Mouse (Mus musculus) neural tube, embryonic 13.5 days (tissue): Measurements from ENCODE around the gene Idua. TPM values are rescaled to one million over a fixed set of nuclear protein-coding genes. Genes with fewer than 3 reads are reported as not detected.
A peak's percentile ranks its signal among the peaks of the same experiment; 100 is the strongest.

Experiments used
- ATAC-seq: fragments of 200-750 bp; cut with Nextera tagmentation; 2 replicates; pipeline ENCODE4 v1.8.0; 2017; ENCODE audit warnings: low read depth, mild to moderate bottlenecking, moderate TSS enrichment, moderate library complexity
- H3K27ac ChIP-seq: fragments of 300-500 bp; sonication (generic); replicated peaks from 2 replicates; pipeline ENCODE4 v1.5.1; 2015; ENCODE audit warnings: moderate library complexity, mild to moderate bottlenecking, inconsistent platforms
- H3K27me3 ChIP-seq: fragments of 300-500 bp; sonication (generic); 2 replicates; pipeline ENCODE4 v1.6.1; 2015; ENCODE audit warnings: mild to moderate bottlenecking, inconsistent platforms
- H3K36me3 ChIP-seq: fragments of 300-500 bp; sonication (generic); 2 replicates; pipeline ENCODE4 v1.6.1; 2015; ENCODE audit warnings: mild to moderate bottlenecking, inconsistent platforms
- H3K4me1 ChIP-seq: fragments of 300-500 bp; sonication (generic); replicated peaks from 2 replicates; pipeline ENCODE4 v1.6.1; 2015; ENCODE audit warnings: inconsistent platforms
- H3K4me2 ChIP-seq: fragments of 300-500 bp; sonication (generic); 2 replicates; pipeline ENCODE4 v1.6.1; 2015; ENCODE audit warnings: inconsistent platforms, mild to moderate bottlenecking, moderate library complexity
- H3K4me3 ChIP-seq: fragments of 300-500 bp; sonication (generic); 2 replicates; pipeline ENCODE4 v1.5.1; 2015; ENCODE audit warnings: mild to moderate bottlenecking, inconsistent platforms
- H3K9ac ChIP-seq: fragments of 300-500 bp; sonication (generic); 2 replicates; pipeline ENCODE4 v1.6.1; 2015; ENCODE audit warnings: moderate library complexity, mild to moderate bottlenecking, inconsistent platforms
- H3K9me3 ChIP-seq: fragments of 300-500 bp; sonication (generic); 2 replicates; pipeline ENCODE4 v1.6.1; 2016; ENCODE audit warnings: inconsistent platforms
- WGBS: fragments of 180-500 bp; shearing (Covaris S2); methylation state at CpG from one replicate; pipeline ENCODE4 v1.1.7; 2015; 5-methylcytosine and 5-hydroxymethylcytosine counted together
- polyA plus RNA-seq: library from polyadenylated mRNA; unstranded; fragments of >200 nt; fragmentation: Nextera tagmentation; extraction: Ambion mirVana; gene quantifications from 2 replicates; pipeline ENCODE4 v1.2.1, GENCODE M21; 2015

The Idua gene
- polyA plus RNA-seq, 1 experiment from 2014 or later = 9.2 TPM

DNA sequence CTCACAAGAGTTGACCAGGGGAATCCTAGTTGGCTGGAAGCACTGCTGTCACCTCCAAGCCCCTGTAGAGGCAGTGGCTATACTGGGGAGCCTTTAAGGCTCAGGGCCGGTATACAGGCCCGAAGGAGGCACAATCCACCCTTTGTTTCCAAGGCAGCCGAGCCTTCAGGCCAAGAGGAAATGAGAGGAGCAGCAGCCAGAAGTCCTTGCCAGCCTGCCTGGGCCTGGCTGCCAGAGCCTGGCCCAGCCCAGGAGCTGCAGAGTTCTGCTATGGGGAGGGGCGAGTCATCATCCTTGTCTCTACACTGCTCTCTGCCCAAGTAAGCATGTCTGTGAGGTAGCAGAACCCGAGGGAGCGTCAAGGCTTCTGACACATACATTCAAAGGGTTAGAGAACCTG lies 54.0 kb downstream of the Idua start:
- Histone ChIP-seq H3K9ac (no peak overlapping the region), H3K4me2 (no peak overlapping the region), H3K4me3 (no peak overlapping the region), H3K27me3 (no peaks in the 10 kb centered on the region), H3K4me1 (peaks cover 14% of the 10 kb centered on the region), H3K9me3 (no peaks in the 10 kb centered on the region), H3K36me3 (no peaks in the 10 kb centered on the region), H3K27ac (no peak overlapping the region)
- peak; percentile 65; the same call in 1 of the 2 replicates for ATAC-seq
- WGBS = 51% methylated on average over 6 of the region's 6 CpGs

DNA sequence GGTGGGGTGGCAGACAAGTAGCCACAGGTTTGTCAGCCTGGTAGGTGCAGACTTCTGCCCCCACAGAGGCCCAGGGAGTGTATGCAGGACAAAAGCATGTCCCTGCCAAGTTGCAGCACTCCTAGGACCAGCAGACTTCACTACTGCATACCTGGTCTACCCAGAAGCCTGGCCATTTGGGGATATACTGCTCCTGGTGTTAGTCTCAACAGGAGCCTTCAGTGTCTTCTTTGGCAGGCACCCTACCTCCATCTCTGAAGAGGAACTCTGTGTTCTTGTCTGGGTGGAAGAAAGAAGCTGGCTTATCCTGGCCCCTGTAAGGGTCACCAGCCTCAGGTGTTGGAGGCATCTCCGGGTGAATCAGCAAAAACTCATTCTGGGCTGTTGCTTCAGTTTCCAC lies 55.8 kb downstream of the Idua start:
- Histone ChIP-seq H3K4me3 (no peak overlapping the region), H3K9me3 (no peaks in the 10 kb centered on the region), H3K27ac (no peak overlapping the region), H3K27me3 (no peaks in the 10 kb centered on the region), H3K4me1 (peaks cover 14% of the 10 kb centered on the region), H3K9ac (no peak overlapping the region), H3K4me2 (no peak overlapping the region), H3K36me3 (no peaks in the 10 kb centered on the region)
- no peak for ATAC-seq
- WGBS = 78% methylated on average over 1 of the region's 1 CpGs

DNA sequence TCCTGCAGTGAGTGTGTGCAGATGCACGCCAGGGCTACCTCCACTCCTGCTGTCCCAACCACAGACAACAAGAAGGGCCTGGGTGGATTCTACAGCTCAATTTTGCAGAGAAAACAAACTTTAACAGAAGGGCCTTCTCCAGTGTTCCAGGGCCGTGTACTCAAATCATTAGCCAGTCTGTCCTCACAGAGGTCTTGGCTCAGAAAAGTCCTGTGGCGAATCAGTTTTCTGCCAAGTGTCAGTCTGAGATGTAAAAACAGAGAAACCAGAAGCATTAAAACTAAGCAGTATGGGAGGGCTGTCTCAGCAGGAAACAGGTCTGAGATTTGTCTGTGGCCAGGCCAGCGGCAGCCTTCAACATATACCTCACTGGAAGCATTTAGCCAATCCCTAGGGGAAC lies 57.9 kb downstream of the Idua start:
- no peak overlapping the region for H3K4me3 ChIP-seq
- no peak overlapping the region for H3K27ac ChIP-seq
- no peak overlapping the region for H3K9ac ChIP-seq
- no peaks in the 10 kb centered on the region for H3K36me3 ChIP-seq
- no peaks in the 10 kb centered on the region for H3K9me3 ChIP-seq
- H3K27me3 ChIP-seq = no peaks in the 10 kb centered on the region
- H3K4me2 ChIP-seq = no peak overlapping the region
- H3K4me1 ChIP-seq = peaks cover 14% of the 10 kb centered on the region
- ATAC-seq = no peak
- WGBS = 27% methylated on average over 4 of the region's 4 CpGs

DNA sequence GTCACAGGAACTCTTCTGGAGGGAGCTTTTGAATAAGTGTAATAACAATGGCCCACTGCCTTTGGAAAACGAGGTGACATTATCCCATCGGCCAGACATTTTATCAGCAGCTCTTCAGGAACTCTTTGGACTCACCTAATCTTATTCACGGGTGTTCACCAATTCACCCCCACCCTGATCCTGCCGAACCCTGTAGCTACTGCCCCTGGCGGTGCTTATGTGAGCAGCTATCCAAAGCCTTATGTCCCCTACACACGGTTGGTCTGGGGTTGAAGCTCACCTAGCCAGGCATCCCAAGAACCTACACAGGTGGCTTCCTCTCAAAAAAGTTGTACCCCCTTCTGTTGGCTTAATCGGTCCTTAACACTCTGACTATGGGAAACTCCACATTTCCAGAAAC lies 59.6 kb downstream of the Idua start:
- peaks cover 14% of the 10 kb centered on the region for H3K4me1 ChIP-seq
- no peaks in the 10 kb centered on the region for H3K9me3 ChIP-seq
- no peaks in the 10 kb centered on the region for H3K36me3 ChIP-seq
- no peaks in the 10 kb centered on the region for H3K27me3 ChIP-seq
- no peak overlapping the region for H3K27ac ChIP-seq
- no peak overlapping the region for H3K9ac ChIP-seq
- no peak overlapping the region for H3K4me3 ChIP-seq
- 76% methylated on average over 7 of the region's 7 CpGs for WGBS
- H3K4me2 ChIP-seq = no peak overlapping the region
- no peak for ATAC-seq

DNA sequence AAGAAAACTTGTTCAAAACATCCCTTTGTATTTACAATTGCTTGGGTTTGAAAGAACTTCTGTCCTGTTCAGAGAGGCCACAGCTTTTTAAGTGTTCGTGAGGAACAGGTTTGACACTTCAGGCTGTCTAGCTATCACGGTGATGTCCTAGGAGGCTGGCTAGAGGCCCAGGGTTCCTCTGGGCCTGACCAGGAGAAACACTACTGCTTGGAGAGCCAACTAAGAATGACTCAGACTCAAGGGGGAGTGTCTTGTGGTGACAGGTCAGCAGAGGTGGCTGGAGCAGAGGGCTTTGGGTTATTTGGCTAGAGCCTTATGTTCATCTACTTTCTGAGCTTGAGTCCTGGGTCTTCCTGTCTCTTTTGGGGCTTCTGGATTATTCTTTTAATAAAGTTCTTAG lies 63.9 kb downstream of the Idua start:
- Histone ChIP-seq H3K9ac (no peak overlapping the region), H3K9me3 (no peaks in the 10 kb centered on the region), H3K4me2 (no peak overlapping the region), H3K4me1 (no peaks in the 10 kb centered on the region), H3K27me3 (no peaks in the 10 kb centered on the region), H3K4me3 (no peak overlapping the region), H3K27ac (no peak overlapping the region), H3K36me3 (no peaks in the 10 kb centered on the region)
- 66% methylated on average over 2 of the region's 2 CpGs for WGBS
- ATAC-seq = no peak

DNA sequence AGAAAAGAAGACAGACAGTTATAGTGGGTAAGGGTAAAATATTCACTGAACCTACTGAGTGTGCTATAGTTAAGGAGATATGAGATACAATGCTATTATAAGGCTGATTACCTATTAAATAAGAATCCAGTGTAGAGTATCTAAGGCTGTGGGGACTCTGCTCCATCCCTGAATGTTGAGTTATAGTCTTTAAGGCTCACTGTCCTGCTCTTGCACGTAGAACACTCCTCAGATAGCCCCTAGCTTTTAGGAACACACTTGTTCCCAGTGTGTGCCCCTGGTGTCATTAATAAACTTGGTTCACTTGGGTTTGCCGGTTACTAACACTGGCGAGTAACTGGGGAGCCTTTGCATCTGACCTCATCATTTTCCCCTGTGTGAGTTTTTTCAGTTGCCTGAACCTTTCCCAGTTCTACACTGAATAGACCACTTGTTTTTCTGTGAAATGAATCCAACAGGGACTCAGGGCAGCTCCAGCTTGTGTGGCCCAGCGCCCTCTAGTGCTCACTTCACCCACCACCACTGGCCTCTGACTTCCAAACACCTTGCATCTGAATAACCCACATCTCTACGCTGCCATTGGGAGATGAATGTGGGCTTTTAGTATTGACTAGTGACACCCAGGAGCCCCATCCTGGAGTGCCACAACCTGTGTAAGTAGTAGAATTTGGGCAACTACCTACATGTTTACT lies 66.6 kb downstream of the Idua start:
- Histone ChIP-seq H3K4me2 (no peak overlapping the region), H3K36me3 (no peaks in the 10 kb centered on the region), H3K4me1 (no peaks in the 10 kb centered on the region), H3K27ac (no peak overlapping the region), H3K27me3 (no peaks in the 10 kb centered on the region), H3K9ac (no peak overlapping the region), H3K4me3 (no peak overlapping the region), H3K9me3 (no peaks in the 10 kb centered on the region)
- ATAC-seq = peak; percentile 85
- WGBS = 17% methylated on average over 5 of the region's 5 CpGs

DNA sequence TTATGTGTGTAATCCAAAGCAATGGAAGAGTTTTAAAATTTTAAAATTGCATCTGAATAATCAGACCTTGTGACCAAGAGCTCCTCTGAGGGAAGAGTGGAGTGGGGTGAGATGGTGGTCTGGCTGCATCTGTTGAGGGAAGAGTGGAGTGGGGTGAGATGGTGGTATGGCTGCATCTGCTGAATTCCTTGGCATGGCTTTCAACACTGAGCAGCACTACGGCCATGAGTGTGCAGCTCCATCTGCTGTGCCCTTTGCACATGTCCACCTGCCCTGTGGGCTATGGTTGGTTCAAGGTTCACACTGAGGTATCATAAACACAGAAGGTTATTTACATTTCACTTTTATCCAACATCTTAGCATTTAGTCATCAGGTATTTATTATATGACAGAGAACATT lies 67.3 kb downstream of the Idua start:
- no peaks in the 10 kb centered on the region for H3K27me3 ChIP-seq
- no peak for ATAC-seq
- no peaks in the 10 kb centered on the region for H3K9me3 ChIP-seq
- no peak overlapping the region for H3K4me2 ChIP-seq
- no peaks in the 10 kb centered on the region for H3K4me1 ChIP-seq
- H3K9ac ChIP-seq = no peak overlapping the region
- no peak overlapping the region for H3K4me3 ChIP-seq
- no peaks in the 10 kb centered on the region for H3K36me3 ChIP-seq
- WGBS = 91% methylated on average over 1 of the region's 1 CpGs
- H3K27ac ChIP-seq = no peak overlapping the region

Other genes starting within 250 kb of the Idua start
- 419 and 442 TPM in 2 replicates for gene Atp5k, start 225.9 kb upstream of the Idua start, polyA plus RNA-seq
- gene Mfsd7a, start 211.4 kb upstream of the Idua start, polyA plus RNA-seq = 0.20 TPM in 1 of 2 replicates, not detected in the other
- 27.1 and 32.4 TPM in 2 replicates for gene Pcgf3, start 199.1 kb upstream of the Idua start, polyA plus RNA-seq
- gene Cplx1, start 110.3 kb upstream of the Idua start, polyA plus RNA-seq = 117 and 120 TPM in 2 replicates
- gene Gak, start 30.6 kb upstream of the Idua start, polyA plus RNA-seq = 51.0 and 53.8 TPM in 2 replicates
- gene Tmem175, start 30.6 kb upstream of the Idua start, polyA plus RNA-seq = 20.4 and 21.0 TPM in 2 replicates
- gene Dgkq, start 9.3 kb downstream of the Idua start, polyA plus RNA-seq = 19.5 and 20.6 TPM in 2 replicates
- 1.7 and 2.2 TPM in 2 replicates for gene Slc26a1, start 15.2 kb downstream of the Idua start, polyA plus RNA-seq
- 6.9 and 7.7 TPM in 2 replicates for gene Fgfrl1, start 32.1 kb downstream of the Idua start, polyA plus RNA-seq
- gene Rnf212, start 114.7 kb downstream of the Idua start, polyA plus RNA-seq = not detected in 2 replicates
- not detected in 2 replicates for gene Tmed11, start 135.0 kb downstream of the Idua start, polyA plus RNA-seq
- not detected in 2 replicates for gene Vmn2r8, start 148.5 kb downstream of the Idua start, polyA plus RNA-seq
- not detected in 2 replicates for gene Vmn2r9, start 192.3 kb downstream of the Idua start, polyA plus RNA-seq